Mouse (Mus musculus) heart, postnatal 25 days (tissue): ENCODE results near the gene Snx9. TPM values are rescaled to one million over a fixed set of nuclear protein-coding genes. Genes with fewer than 3 reads are reported as not detected.

Source experiments
- DNase-seq: peaks from one replicate; pipeline ENCODE4 v3.0.0; 2022; ENCODE audit warnings: low spot score
- intact Hi-C: fragments of 180-260 bp; cut with DNase I; formaldehyde crosslinking; loops from one replicate; pipeline ENCODE4 v1.15.1; 2025
- total RNA-seq, 2 experiments: library from RNA; stranded (reverse); gene quantifications; 2 replicates each; pipeline ENCODE4 v1.2.3; 2021

Gene Snx9
- total RNA-seq, 2 experiments from 2014 or later, result 30.9 to 33.2 TPM

DNA sequence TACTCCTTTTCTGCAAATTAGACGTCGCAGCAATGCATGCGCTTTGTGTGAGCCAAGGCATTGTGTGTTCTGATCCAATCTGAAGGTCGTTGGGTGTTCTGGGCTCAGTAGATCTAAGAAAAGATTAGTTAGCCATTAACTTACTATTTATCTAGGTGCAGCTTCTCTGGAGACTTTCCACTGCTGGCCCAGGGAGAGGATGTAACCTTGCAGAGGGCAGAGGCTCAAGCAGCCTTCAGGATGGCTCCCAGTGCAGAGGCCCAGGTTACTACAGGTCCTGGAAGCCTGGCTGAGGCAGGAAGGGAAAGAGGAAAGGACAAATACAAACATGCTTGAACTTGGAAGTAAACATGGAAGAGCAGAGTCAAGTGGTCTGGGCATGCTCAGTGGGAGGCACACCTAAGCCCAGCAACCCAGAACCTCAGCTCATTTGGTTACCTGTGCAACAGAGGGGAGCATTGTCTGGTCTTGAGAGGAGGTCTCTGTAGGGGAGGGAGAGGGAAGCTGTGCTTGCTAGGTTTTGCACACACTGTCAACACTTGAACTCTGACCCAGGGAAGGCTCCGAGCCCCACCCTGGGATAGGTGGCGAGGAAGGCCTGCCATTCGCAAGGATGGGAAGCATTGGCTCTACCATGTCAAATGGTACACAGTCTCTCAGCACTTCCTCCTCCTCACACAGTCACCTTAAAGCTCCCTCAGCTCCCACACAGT, 27.3 kb downstream of the Snx9 start:
- intact Hi-C loops, result no loop called here
- DNase-seq, result no peak

DNA sequence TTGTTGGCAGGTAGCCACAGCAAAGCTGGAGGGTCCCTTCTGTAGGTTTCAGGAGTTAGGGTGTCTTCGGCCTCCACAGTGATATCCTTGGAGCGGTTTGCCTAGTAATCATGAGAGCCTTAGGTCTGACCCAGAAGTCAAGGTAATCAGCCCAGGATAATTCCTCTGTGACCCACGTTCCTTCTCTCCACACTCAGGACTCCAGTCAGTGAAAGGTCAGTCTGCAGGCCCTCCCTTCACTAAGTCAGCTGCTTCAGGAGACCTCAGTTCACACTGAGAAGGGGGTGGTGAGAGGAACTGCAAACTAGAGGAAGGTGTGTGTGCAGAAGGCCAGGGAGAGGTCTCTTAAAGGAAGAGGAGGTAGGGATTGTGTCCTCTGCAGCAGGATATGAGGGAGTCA, 28.3 kb downstream of the Snx9 start:
- intact Hi-C loops, result no loop called here
- no peak for DNase-seq

DNA sequence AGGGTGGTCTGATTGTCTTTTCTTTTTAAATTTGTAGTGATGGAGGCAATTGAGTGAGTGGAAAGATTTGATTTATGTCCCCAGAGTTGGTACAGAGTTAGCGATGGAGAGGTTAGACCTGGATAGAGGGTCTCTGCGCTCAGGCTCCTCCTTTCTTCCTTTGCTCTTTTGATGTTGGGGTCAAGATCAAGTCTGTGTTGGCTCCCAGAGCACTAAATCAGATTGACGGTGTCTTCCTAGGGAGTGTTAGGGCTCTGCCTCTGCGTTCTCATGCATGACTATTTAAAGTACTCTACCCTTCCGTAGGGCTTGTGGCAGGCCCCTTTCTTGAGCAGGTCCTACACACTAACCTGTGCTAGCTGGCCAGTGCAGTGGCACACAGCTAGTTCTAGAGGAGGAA, 28.9 kb downstream of the Snx9 start:
- no peak for DNase-seq
- intact Hi-C loops, result no loop called here

DNA sequence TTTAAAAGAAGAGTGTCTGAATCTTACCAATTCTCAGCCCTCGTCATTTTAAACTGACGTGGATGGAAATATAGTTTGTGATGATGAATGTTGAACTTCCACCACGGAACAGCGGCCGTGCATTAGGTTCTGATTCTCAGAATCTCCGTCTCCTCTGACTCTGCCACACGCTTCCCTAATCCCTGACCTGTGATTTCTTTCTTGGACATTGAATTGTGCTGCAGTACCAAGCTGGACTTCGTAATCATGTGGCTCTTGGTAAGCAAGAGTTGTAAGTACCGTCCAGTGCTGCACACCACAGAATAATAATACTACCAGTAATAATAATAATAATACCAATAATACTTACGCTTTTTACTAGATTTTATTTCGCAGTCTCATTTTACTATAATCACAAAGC, 29.6 kb downstream of the Snx9 start:
- intact Hi-C loops, result no loop called here
- no peak for DNase-seq

DNA sequence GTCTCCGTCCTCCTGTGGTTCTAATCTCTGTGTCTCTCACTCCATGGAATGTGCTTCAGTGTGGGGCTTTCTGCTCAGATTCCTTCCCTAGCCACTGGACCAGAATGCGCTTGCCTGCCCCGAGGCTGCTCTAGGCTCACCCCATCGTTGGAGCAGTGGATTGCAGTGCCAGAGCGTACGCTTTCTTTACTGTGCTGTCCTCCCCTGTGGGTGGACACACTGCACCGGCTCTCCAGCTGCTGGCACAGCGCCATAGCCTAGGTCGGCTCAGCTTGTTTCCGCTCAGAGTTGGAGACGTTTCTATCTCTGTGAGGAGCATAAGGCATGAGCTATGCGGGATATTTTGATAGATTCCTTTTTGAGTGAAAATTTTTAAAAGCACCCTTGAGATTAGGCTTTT, 31.4 kb downstream of the Snx9 start:
- intact Hi-C loops, result no loop called here
- DNase-seq, result peak; percentile 23

DNA sequence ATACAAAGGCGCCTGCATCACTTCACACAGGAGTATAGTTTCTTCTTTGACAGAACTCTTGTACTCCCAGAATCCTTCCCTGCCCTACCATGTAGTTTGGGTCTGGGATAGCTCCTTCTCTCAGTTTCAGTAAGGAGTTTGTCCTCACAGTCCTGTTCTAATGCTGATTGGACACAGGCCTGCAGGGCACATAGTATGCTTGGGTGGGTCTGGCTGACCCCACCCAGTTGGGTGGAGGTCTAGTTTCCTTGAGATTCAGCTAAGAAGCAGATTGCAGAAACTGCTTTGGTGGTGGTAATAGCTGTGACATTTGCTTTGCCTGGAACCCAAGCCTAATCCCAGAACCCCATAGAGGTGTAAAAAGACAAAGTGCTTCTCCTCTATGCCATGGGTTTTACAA, 33.4 kb downstream of the Snx9 start:
- intact Hi-C loops, result no loop called here

DNA sequence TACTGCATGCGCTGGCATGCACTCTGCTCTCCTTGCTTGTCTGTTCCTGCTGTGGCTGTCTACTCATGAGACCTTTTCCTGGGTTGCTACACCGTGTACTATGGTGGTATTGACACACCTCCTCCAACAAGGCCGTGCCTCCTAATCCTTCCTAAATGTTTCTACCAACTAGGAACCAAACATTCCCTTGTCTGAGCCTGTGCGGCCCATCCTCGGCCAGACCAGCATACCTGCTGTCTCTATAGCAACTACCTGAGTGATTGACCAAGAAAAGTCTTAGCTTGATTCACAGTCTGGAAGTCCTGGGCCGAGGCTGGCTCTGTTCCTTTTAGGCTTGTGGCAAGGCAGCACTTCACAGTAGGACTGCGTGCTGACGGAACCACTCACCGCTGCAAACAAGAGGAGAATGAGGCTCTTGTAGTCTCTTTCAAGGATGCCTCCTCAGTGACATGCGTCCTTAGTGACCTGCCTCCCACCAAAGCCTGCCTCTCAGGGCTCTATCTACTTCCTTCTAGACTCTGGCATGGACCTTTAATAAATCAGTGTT, 36.6 kb downstream of the Snx9 start:
- DNase-seq, result no peak
- intact Hi-C loops, result no loop called here

More for the DNA sequence above, 33.4 kb downstream of the Snx9 start:
- DNase-seq, result no peak

DNA sequence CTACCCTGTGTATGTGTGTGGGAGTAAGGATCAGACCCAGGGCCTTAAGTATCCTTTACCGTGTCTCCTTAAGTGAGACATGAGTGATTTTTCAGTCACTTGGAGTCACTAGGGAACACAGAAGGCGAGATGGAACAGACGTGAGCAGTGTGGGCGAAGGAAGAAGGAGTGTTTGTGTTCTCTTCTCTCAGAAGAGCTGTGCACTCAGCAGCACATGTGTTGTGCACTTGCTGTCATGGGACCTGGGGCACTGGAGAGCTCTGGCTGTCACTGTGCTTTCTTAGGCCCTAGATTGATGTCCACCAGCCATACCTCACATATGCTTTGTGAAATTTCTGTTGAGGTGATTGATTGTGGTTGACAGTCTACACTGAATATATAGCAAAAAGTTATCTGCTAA, 37.7 kb downstream of the Snx9 start:
- DNase-seq, result no peak
- intact Hi-C loops, result no loop called here

DNA sequence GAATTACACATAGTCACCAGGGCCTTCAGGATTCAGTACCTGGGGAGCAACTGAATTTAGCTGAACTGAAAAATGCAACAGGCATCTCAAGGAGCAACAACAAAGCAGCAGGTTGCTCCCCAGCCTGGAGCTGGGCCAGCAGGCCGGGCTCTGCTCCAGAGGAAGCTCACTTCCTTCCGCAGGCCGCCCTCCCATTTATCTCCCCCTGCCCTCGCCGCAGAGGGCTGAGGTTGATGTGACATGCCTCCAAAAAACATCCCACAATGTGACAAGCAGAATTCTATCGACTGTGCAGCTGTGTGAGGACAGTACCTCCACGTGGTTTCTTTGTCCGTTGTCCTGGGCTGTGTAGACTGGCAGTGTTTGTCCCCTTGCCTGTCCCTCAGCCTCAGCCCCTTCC, 44.3 kb downstream of the Snx9 start:
- intact Hi-C loops, result loop anchor here (2.0 kb wide), 1 partner anchor 37 kb away; no protein-coding TSS in a partner anchor
- DNase-seq, result peak; percentile 44

DNA sequence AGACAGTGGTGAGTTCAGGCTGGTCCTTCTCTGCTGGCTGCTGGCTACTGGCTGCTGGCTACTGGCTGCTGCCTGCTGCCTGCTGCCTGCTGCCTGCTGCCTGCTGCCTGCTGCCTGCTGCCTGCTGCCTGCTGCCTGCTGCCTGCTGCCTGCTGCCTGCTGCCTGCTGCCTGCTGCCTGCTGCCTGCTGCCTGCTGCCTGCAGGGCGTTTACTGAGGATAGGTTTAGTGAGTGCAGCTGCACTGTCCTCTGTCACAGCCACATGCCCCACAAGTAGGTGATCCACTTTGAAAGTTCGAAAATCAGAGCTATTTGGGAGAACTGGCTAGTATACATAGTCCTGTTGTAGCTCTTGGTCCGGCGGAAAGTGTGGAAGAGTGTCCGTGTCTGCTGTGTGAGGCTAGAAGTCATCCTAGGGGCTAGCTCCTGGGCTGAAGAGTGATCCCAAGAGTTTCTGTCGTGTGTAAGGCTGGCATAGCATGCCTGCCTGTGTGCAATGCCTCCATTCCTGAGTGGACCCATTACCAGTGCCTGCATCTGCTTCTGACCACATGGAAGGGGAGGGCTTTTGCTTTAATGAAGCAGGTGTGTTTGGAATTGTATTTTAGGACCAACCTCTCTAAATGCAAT, 45.2 kb downstream of the Snx9 start:
- intact Hi-C loops, result no loop called here
- no peak for DNase-seq

DNA sequence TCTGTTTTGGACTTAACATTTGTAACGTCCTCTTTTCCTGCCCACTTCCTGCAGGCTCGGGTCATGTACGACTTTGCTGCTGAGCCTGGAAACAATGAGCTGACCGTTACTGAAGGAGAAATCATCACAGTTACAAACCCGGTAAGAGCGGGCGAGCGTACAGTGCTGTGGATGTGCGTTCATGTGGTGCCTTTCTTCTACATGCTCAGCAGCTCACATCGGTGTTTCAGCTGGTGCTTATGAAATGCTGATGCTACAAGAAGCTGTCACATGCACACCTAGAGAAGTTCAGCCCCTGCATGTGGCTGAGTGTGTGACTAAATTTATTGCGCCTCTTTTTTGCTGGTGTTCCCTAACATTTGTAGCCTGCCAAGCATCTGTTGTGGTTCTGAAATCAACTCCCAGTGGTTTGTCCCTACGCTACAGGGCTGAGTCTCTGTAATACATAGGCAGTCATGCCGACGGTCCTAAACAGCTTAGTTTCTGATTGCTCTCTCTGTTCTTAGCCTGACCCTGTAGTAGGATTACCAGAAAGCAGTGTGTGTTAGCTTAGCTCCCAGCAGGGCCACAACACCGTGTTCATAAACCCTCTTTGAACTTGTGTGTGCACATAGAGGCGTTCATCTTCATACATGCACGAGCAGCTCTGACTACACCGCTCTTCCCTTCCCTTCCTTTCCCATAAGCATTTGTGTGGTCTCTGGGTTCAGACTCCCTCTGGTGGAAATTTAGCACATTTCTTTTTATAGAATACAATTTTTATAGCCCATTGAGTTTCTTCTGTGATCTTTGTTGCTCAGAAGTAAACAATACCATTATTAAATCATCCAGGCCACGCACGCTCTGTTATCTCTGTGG, 46.0 kb downstream of the Snx9 start:
- intact Hi-C loops, result no loop called here
- DNase-seq, result no peak

DNA sequence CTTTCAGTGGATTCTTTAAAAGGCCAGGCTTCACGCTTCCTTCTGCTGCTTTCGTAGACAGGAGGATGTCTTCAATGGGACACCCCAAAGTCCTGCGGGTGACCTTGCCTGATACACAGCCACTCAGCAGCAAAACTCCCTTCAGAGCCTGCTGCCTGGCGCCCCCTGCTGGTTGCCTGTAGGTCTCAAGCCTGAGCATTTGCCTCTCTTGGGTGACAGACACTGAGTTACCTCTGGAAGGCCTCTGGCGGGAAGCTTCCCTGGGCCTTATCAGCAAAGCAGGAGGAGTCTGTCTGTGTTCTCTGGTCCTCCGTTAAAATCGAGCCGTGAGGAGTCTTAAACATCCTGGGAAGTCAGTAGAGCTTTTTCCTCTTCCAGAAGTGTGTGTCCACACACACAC, 49.3 kb downstream of the Snx9 start:
- intact Hi-C loops, result loop anchor here (1.0 to 10.0 kb wide), 3 partner anchors 94 to 456 kb away; no protein-coding TSS in a partner anchor
- DNase-seq, result peak; percentile 54

DNA sequence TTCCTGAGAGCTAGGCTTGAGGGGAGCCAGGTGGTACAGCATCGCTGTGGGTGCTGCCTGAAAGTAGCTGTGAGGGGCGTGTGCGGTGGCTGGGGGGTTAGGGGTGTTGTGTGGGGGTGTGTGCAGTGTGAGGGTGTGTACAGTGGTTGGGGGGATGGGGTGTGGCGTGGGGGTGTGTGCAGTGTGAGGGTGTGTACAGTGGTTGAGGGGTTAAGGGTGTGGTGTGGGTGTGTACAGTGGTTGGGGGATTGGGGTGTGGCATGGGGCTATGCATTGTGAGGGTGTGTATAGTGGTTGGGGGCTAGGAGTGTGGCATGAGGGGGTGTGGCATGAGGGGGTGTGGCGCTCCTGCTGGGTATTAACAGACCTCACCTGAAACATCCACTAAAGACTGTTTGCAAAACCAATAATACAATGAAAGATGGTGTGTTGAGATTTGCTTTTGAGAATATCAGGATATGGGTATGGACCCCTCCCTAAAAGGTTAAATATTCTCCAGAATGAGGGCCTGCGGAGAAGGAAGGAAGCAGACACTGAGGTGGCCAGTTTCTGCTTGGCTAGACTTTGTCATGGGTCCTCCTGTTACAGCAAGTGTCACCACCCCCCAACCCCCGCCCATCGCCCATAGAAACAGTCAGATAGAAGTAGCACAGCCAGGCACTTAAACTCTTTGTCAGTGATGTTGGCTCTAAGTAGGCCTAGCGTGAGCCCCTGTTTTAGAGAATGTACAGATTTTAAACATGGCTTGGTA, 51.0 kb downstream of the Snx9 start:
- intact Hi-C loops, result loop anchor here (2.0 to 10.0 kb wide), 2 partner anchors 139 to 457 kb away; no protein-coding TSS in a partner anchor
- no peak for DNase-seq

DNA sequence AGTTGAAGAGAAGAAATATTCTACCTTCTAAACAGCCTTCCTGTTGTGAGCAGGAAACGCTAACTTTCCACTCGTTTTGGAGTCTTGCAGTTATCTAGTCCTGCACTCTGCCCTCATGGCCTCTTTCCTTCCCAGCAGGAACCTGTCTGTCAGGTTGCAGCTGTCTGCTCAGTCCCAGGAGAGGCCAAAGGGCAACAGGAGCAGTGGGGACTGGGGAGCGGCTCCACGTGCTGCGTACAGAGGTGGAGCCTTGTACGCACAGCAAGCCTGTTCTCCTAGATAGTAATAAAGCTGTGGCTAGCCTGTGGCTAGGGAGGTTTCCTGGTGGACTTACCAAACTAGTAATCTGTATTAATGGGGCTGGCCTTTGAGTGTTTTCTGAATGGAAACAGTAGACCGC, 52.0 kb downstream of the Snx9 start:
- intact Hi-C loops, result loop anchor here (10.0 kb wide), 1 partner anchor 458 kb away; no protein-coding TSS in a partner anchor
- no peak for DNase-seq

DNA sequence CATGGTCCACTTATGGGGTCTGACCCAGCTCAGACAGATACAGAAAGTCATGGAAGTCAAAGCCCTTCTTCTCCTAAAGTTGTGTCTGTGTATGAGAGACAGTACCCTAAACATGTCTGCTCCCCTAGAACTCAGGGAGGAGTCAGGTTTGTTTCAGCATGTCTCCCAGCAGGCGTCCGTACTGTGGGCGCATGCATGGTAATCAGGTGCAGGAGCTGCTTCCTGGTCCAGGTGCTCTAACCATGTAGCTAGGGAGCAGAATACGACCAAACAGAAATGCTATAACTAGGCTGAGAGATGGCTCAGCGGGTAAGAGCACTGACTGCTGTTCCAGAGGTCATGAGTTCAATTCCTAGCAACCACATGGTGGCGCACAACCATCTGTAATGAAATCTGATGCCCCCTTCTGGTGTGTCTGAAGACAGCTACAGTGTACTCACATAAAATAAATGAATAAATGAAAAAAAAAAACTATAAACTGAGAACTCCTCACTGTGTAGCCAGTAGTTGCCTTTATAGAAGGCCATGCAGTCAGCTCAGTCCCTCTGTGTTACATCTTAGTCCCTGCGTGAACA, 52.5 kb downstream of the Snx9 start:
- DNase-seq, result no peak
- intact Hi-C loops, result loop anchor here (10.0 kb wide), 1 partner anchor 459 kb away; no protein-coding TSS in a partner anchor

DNA sequence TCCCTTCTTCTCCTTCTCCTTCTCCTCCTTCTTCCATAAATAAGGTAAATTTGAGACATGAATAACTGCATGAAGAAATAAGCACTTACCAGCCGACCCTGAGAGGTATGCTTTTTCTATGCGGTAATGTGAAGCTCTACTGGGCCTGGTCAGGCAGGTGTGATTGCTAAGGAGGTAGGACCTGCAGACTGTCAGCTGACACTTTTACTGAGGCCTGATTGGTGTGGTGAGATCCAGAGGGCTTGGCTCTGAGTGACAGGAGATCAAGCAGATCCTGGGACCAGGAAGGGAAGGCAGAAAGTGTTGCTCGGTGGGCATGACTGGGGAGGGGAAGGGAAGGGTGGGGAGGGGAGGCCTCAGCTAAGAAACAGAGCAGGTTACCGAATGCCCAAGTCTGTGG, 54.9 kb downstream of the Snx9 start:
- intact Hi-C loops, result loop anchor here (10.0 kb wide), 1 partner anchor 461 kb away; no protein-coding TSS in a partner anchor
- no peak for DNase-seq

DNA sequence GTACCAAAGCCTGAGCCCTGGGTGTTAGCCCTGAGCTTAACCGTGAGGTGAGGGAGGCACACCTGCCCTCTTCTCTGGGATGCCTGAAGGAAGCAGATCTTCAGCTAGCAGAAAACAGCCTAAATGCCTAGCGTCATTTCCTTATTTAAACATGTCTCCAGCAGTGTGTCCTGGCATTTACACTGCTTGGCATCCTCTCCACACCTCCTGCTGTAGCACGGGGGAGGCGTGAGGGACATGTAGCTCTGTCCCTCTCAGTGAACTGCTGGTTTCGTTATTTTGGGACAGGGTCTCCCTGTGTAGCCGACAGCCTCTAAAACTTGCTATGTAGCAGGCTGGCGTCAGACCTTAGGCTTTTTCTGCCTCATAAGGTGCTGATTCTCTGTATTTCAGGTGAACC, 55.5 kb downstream of the Snx9 start:
- intact Hi-C loops, result loop anchor here (10.0 kb wide), 1 partner anchor 462 kb away; no protein-coding TSS in a partner anchor
- DNase-seq, result no peak

DNA sequence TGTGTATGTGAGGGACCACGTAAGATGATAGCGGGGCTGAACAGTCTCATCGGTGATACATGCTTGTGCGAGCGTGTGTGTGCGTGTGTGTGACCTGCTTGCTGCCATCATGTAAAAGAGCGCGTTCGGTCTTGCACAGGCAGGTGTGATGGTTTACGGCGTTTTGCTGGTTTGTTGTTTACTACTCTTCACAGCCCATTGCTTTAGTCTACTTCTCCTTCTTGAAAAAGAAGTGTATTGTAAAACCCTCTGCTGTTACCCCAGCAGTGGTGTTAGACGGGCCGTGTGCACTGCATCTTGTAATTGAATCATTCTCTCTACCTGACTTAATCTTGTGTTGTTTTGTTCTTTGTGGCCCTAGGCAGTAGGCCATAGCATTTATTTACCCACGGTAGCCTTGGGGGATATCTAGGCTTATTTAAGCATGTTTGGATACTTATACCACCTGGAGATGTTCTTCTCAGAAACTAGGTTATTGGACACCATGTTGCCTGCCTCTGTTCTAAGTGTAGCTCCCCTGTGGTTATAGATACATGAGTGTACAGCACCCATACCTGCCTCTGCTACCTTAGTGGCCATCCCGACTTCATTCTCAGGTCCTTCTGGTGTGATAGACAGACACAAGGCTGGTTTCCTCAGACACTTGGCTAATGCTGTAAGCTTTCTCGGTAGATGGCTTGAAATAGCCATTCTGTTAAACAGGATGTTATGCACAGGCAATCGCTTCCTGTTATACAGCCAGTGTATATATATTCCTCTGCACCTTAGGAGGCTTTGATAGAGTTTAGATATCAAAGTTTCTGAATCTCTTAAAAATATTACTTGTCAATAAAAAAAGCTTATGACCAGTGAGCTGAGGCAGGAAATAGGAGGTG, 56.4 kb downstream of the Snx9 start:
- DNase-seq, result no peak
- intact Hi-C loops, result loop anchor here (10.0 kb wide), 1 partner anchor 463 kb away; no protein-coding TSS in a partner anchor
